Mouse (Mus musculus) liver, postnatal 0 days (tissue): ENCODE measurements around the gene Acsm4.

Experiments
- CTCF ChIP-seq: sonication (generic); IDR thresholded peaks from 2 replicates; pipeline ENCODE4 v1.5.1; 2016; ENCODE audit warnings: antibody characterized with exemption, low read depth
- EP300 ChIP-seq: IDR thresholded peaks from 2 replicates; pipeline ENCODE4 v1.6.1; 2016; ENCODE audit warnings: antibody characterized with exemption, low read depth, mild to moderate bottlenecking

DNA sequence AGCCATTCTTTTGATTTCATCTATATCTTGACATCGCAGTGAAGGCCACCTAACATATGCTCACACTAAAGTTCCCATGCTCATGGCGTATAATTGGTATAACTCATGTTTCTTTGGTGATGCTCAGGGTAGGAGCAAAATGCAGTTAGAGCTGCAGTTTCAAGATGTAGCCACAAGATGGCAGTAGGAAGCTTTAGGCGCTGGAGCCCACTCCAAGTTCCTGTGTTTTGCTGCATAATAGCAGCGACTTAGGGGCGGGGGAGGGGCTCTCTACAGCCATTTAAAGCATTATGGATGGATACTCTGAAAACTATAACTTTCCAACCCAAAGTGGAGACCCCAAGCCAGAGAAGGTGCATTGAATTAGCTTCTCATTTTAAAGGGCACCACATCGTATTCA, 16.4 kb upstream of the Acsm4 start:
- no peak for TF ChIP-seq EP300
- TF ChIP-seq CTCF = peak; percentile 87
